Mouse (Mus musculus): ENCODE measurements at regions not wholly inside any gene's neighbourhood (a gene's known extent, or its start where the extent isn't known, plus 50 kb on each side); places are given as distances from the start of the nearest gene placed in this dataset.

DNA sequence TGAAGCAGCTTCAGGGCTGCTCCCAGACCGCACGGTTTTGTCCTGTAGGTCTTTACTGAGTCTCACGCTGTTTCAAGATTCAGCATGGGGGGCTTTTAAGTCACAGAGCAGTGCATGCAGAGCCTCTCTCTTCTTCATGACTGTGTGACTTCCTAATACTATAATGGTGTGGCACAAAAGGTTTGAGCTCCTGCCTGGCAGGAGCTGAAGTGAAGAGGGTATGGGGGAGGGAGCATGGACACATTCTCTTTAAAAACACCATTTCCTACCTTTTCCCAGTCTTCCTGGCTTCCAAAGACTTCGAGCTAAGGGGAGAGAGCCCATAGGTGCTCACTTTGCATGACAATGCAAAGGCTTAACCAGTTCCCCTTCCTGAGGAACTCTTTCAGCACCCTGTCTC lies 934.9 kb upstream of the Gm5150 start:
- ATAC-seq (ENCODE audit: low FRiP score), result 0 out of 2 replicates have a peak, but pooled peaks have one; percentile 15
- no peaks in the 10 kb centered on the region for H3K36me3 ChIP-seq
- WGBS, result 7% methylated on average over 4 of the region's 4 CpGs
- peak overlapping the region; percentile 3; the same call in 1 of the 2 replicates for H3K4me3 ChIP-seq
- peak overlapping the region; percentile 60 for H3K9ac ChIP-seq
- H3K9me3 ChIP-seq, result no peaks in the 10 kb centered on the region
- H3K4me1 ChIP-seq (replicated peaks), result peaks cover 17% of the 10 kb centered on the region
- peak overlapping the region; percentile 44 for H3K4me2 ChIP-seq
- no peaks in the 10 kb centered on the region for H3K27me3 ChIP-seq
- H3K27ac ChIP-seq, result peak overlapping the region; percentile 92

DNA sequence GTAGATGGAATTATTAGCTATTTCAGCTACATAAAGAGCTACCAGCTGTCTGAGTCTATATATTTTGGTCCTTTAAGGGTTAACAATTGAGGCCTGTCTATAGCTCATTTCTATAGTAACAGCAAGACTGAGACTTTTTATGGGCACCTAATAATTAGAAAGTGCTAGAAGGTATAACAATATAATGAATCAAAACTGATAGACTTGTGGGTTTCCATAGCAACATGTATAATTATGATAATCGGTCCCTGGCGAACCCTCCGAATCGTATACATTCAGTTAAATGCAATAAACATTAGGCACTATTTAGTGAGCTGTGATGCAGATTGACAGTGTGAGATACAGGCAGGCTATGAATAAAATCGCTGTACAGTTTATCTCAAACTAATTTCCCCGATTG lies 933.3 kb upstream of the Gm5150 start:
- peaks cover 17% of the 10 kb centered on the region for H3K4me1 ChIP-seq (replicated peaks)
- no peaks in the 10 kb centered on the region for H3K27me3 ChIP-seq
- peak overlapping the region; percentile 92 for H3K27ac ChIP-seq
- no peak overlapping the region for H3K4me3 ChIP-seq
- H3K4me2 ChIP-seq, result peak overlapping the region; percentile 10; the same call in 1 of the 2 replicates
- H3K9me3 ChIP-seq, result no peaks in the 10 kb centered on the region
- H3K9ac ChIP-seq, result no peak overlapping the region
- ATAC-seq (ENCODE audit: low FRiP score), result peak; percentile 74
- WGBS, result 35% methylated on average over 6 of the region's 6 CpGs
- no peaks in the 10 kb centered on the region for H3K36me3 ChIP-seq

DNA sequence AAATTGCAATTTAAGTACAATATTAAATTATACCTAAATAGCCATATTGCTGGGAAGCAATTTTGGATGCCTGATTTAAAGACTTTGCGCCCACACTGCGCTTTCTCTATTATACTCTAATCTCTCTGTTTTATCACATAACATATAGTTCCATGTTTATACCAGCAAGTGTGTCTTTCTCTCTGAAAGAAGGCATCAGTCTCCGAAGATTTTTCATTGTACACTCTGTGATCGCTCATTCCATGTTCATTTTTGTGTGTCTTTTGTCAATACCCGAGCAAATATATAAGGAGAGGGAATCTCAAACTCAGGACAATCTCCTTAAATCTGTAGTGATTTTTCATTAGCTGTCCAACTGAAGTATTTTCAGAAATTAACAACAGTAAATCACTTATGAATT lies 932.9 kb upstream of the Gm5150 start:
- H3K9ac ChIP-seq, result peak overlapping the region; percentile 55; the same call in 1 of the 2 replicates
- no peaks in the 10 kb centered on the region for H3K27me3 ChIP-seq
- H3K9me3 ChIP-seq, result no peaks in the 10 kb centered on the region
- 59% methylated on average over 5 of the region's 5 CpGs for WGBS
- 0 out of 2 replicates have a peak overlapping the region, but pooled peaks have one; percentile 6 for H3K4me3 ChIP-seq
- H3K4me2 ChIP-seq, result peak overlapping the region; percentile 44
- peak overlapping the region; percentile 92 for H3K27ac ChIP-seq
- peak; percentile 34; the same call in 1 of the 2 replicates for ATAC-seq (ENCODE audit: low FRiP score)
- H3K36me3 ChIP-seq, result no peaks in the 10 kb centered on the region
- H3K4me1 ChIP-seq (replicated peaks), result peaks cover 17% of the 10 kb centered on the region

DNA sequence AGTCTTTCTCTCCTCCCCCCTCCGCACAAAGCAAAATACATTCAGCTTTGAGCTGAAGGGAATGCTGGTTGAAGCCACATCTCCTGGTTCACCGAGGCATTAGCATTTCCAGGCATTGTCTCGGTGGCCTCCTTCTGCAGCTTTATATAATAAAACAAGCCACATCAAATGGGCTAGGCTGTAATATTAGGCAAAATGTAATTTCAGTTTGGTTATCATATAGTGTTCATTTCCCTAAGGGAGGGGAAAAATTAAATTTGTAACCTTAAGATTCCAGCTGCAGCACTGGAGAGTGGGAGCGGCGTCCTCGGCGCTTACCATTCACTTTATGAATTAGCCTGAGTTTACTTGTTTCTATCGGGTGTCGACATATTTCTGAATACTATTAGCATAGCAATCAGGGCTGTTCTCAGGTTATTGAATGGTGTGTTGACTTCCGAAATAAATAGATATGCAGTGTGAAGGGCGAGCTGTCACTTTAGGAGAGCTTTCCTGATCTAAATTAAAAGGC lies 932.3 kb upstream of the Gm5150 start:
- peaks cover 17% of the 10 kb centered on the region for H3K4me1 ChIP-seq (replicated peaks)
- no peaks in the 10 kb centered on the region for H3K36me3 ChIP-seq
- H3K4me2 ChIP-seq, result peak overlapping the region; percentile 44
- H3K4me3 ChIP-seq, result peak overlapping the region; percentile 6; the same call in 1 of the 2 replicates
- peak overlapping the region; percentile 92 for H3K27ac ChIP-seq
- peak; percentile 63 for ATAC-seq (ENCODE audit: low FRiP score)
- peak overlapping the region; percentile 55 for H3K9ac ChIP-seq
- no peaks in the 10 kb centered on the region for H3K9me3 ChIP-seq
- no peaks in the 10 kb centered on the region for H3K27me3 ChIP-seq
- 23% methylated on average over 11 of the region's 11 CpGs for WGBS

DNA sequence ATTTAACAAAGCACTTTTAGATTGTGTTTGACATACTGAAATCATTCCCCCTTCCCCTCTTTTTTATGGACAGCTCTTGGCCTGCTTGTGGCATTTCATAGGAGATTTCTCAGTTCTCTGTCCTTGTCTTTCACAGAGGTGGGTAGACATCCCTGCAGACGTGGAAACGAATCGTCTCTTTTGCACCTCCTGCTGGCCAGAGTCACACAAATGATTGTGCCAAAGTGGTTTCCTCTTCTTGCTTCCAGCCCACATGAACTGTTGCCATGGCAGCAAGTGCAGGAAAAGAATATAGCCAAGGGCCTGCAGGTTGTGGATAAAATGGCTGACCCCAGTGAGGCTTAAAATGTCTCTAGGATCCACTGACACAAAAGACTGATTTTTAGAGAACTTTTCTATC lies 924.1 kb upstream of the Gm5150 start:
- H3K4me3 ChIP-seq, result no peak overlapping the region
- H3K27ac ChIP-seq, result no peak overlapping the region
- no peaks in the 10 kb centered on the region for H3K4me1 ChIP-seq (replicated peaks)
- no peak overlapping the region for H3K9ac ChIP-seq
- H3K4me2 ChIP-seq, result no peak overlapping the region
- H3K27me3 ChIP-seq, result no peaks in the 10 kb centered on the region
- 10% methylated on average over 3 of the region's 3 CpGs for WGBS
- no peaks in the 10 kb centered on the region for H3K36me3 ChIP-seq
- H3K9me3 ChIP-seq, result no peaks in the 10 kb centered on the region
- ATAC-seq (ENCODE audit: low FRiP score), result peak; percentile 76

DNA sequence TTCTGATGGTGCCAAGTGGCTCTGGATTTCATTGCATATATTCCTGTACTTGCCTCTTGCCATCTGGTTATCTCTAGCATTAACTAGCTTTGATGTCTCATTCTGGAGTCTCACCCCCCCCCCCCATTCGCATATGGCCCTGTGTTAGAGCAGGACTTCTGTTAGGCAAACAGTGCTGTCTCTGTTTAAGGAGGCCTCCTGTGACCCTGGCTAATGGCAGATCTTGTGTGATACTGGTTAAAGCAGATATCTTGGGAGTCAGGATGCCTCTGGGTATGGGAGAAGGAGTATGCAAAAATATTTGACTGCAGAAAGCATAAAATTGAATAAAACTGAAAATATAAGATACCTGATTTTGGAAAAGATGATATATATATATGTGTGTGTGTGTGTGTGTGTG lies 923.6 kb upstream of the Gm5150 start:
- 88% methylated on average over 1 of the region's 1 CpGs for WGBS

DNA sequence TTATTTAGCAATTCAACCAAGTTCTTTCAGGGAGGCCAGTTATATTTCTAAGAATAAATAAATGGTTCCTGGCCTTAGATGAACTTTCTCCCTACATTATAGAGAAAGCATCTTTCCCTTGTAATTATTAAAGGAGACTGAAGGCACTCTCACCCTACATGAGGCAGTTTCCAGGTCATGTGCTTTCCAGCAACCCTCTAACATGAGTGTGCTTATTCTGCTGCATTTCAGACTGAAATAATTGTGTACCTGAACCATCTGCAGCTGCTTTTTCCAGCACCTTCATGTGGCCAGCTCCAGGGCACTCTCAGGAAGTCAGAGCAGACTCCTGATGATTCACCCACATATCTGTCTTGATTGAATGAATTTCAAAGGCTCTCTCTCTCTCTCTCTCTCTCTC lies 917.8 kb upstream of the Gm5150 start:
- Histone ChIP-seq H3K4me3 (no peak overlapping the region), H3K9ac (no peak overlapping the region), H3K27ac (peak overlapping the region; percentile 80), H3K4me1 (replicated peaks) (peaks cover 13% of the 10 kb centered on the region), H3K27me3 (no peaks in the 10 kb centered on the region), H3K36me3 (no peaks in the 10 kb centered on the region), H3K4me2 (no peak overlapping the region), H3K9me3 (no peaks in the 10 kb centered on the region)
- ATAC-seq (ENCODE audit: low FRiP score), result no peak

More for the DNA sequence above, 923.6 kb upstream of the Gm5150 start:
- H3K4me2 ChIP-seq, result no peak overlapping the region
- no peaks in the 10 kb centered on the region for H3K9me3 ChIP-seq
- ATAC-seq (ENCODE audit: low FRiP score), result 0 out of 2 replicates have a peak, but pooled peaks have one; percentile 5
- H3K27me3 ChIP-seq, result no peaks in the 10 kb centered on the region
- H3K27ac ChIP-seq, result no peak overlapping the region
- no peak overlapping the region for H3K4me3 ChIP-seq
- H3K9ac ChIP-seq, result no peak overlapping the region
- H3K36me3 ChIP-seq, result no peaks in the 10 kb centered on the region
- H3K4me1 ChIP-seq (replicated peaks), result no peaks in the 10 kb centered on the region

DNA sequence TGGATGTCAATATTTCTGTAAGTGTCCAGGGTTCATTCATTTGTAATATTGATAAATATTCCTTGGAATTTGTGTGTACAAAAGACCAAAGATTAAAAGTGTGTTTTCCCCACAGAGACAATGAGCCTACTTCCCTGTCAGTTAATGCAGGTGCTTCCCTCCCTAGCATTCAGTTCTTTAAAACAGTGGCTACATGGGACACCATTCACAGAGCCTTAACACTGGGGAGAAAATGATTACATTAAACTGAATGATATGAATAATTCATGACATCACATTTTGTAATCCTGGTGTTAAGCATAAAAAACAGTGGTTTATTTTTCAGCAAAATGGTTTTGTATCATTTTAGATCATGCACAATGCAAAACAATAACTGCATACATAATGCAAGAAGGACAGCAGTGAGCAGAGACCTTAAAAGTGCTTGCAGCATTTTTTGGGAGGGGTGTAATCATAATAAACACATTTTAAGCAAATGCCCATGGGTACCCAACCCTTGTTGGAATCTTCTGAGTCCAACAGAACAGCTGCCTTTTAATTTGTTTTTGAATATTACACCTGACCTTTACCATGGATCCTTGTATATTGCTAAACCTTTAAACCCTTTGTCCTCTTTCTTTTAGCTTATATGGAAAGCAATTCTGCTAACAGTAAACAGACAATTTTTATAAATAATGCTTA lies 917.1 kb upstream of the Gm5150 start:
- peak overlapping the region; percentile 76; the same call in 1 of the 2 replicates for H3K27ac ChIP-seq
- H3K9me3 ChIP-seq, result no peaks in the 10 kb centered on the region
- peaks cover 13% of the 10 kb centered on the region for H3K4me1 ChIP-seq (replicated peaks)
- H3K9ac ChIP-seq, result no peak overlapping the region
- peak; percentile 41; the same call in 1 of the 2 replicates for ATAC-seq (ENCODE audit: low FRiP score)
- H3K4me2 ChIP-seq, result no peak overlapping the region
- H3K36me3 ChIP-seq, result no peaks in the 10 kb centered on the region
- H3K4me3 ChIP-seq, result no peak overlapping the region
- H3K27me3 ChIP-seq, result no peaks in the 10 kb centered on the region

DNA sequence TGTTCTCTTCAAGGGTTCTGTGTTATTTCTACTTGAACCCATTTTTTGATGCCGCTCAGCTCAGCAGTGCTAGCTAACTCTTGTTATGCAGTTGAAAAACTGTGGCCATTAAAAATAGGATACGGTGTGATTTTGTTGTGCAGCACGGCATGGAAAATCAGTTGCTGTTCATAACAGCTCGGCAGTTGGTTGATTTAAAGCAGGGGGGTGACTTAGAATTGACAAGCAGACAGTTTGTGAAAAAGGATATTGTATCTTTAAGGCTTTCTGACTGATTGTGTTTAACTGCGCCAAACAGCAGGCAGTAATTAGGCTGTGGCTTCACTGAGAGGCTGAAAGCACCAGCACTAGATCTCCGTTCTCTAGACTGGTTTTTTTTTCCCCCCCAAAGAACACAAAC lies 915.1 kb upstream of the Gm5150 start:
- no peak overlapping the region for H3K4me3 ChIP-seq
- peaks cover 13% of the 10 kb centered on the region for H3K4me1 ChIP-seq (replicated peaks)
- peak overlapping the region; percentile 82; the same call in 1 of the 2 replicates for H3K27ac ChIP-seq
- H3K9ac ChIP-seq, result no peak overlapping the region
- H3K36me3 ChIP-seq, result no peaks in the 10 kb centered on the region
- peak overlapping the region; percentile 37 for H3K4me2 ChIP-seq
- WGBS, result 27% methylated on average over 6 of the region's 6 CpGs
- ATAC-seq (ENCODE audit: low FRiP score), result no peak
- H3K9me3 ChIP-seq, result no peaks in the 10 kb centered on the region
- H3K27me3 ChIP-seq, result no peaks in the 10 kb centered on the region

DNA sequence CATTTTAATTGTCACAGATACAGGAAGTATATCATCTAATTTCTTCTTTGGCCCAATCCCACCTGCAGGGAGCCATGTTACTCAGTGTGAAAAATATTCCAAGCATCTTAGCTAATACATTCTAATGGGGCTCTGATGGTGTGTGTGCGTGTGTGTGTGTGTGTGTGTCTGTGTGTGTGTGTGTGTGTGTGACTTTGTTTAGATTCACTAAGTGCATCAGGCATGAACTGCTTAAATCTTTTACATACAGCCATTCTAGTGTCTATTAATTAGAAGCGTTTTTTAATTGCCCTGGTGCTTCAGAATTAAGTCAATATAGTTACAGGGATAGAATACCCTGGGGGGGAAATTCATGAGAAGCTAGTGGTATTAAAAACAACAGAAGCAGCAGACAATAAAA lies 912.1 kb upstream of the Gm5150 start:
- ATAC-seq (ENCODE audit: low FRiP score), result peak; percentile 77
- Histone ChIP-seq H3K9me3 (no peaks in the 10 kb centered on the region), H3K27me3 (no peaks in the 10 kb centered on the region), H3K9ac (no peak overlapping the region), H3K4me3 (no peak overlapping the region), H3K27ac (peak overlapping the region; percentile 44; the same call in 1 of the 2 replicates), H3K4me2 (no peak overlapping the region), H3K4me1 (replicated peaks) (peaks cover 8% of the 10 kb centered on the region), H3K36me3 (no peaks in the 10 kb centered on the region)
- WGBS, result 48% methylated on average over 2 of the region's 2 CpGs

DNA sequence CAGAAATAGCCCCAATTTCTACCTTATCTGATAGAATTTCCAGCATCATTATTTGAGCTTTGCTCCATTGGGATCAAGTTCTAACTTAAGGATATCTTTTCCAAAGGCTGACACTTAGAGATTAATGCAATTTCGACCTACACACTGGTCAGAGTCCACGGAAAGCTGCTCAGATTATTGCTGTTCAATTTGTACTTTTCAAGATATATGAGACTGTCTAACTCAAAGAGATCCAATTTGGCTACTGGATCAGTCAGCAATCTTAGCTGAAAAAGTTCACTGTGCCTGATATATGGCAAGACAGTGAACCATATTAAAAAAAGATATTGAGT lies 909.8 kb upstream of the Gm5150 start:
- Histone ChIP-seq H3K9me3 (no peaks in the 10 kb centered on the region), H3K27me3 (no peaks in the 10 kb centered on the region), H3K9ac (no peak overlapping the region), H3K27ac (no peak overlapping the region), H3K4me1 (replicated peaks) (no peaks in the 10 kb centered on the region; the same call in 1 of the 2 replicates), H3K4me2 (no peak overlapping the region), H3K36me3 (no peaks in the 10 kb centered on the region), H3K4me3 (no peak overlapping the region)
- no peak for ATAC-seq (ENCODE audit: low FRiP score)
- WGBS, result 70% methylated on average over 2 of the region's 2 CpGs

DNA sequence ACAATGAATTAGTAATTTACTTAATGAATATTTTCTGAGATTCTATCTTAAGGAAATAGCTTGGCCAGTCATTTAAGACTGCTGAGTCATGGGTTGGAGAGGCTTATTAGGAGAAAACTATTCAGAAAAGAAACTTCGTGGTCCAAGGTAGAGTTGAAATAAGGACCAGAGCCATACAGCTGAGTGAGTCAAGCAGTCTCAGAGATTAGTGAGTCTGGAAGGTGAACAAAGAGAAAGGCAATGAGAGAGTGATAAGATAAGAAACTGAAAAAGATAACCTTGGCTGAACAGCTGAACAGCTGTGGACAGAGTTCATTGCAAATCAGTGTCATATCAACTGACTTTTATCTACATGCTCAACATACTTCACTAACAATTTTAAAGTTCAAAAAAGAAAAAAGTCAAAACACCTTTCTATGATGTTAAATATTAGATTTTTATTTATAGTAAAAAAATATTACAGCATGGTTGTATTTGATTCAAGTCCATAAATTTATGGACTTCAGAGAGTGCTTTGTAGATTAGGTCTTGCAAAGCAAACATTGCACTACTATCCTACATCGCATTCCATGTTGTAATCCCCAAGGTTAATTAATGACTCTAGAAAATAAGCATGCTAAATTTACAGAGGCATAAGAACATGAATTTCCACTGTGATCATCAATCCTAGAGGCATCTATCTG lies 909.3 kb upstream of the Gm5150 start:
- no peaks in the 10 kb centered on the region; the same call in 1 of the 2 replicates for H3K4me1 ChIP-seq (replicated peaks)
- H3K4me2 ChIP-seq, result no peak overlapping the region
- H3K9me3 ChIP-seq, result no peaks in the 10 kb centered on the region
- H3K27me3 ChIP-seq, result no peaks in the 10 kb centered on the region
- WGBS, result 87% methylated on average over 2 of the region's 2 CpGs
- H3K36me3 ChIP-seq, result no peaks in the 10 kb centered on the region
- no peak overlapping the region for H3K4me3 ChIP-seq
- no peak overlapping the region for H3K27ac ChIP-seq
- no peak overlapping the region for H3K9ac ChIP-seq
- ATAC-seq (ENCODE audit: low FRiP score), result no peak
